Mouse (Mus musculus): ENCODE measurements at regions not wholly inside any gene's neighbourhood (a gene's known extent, or its start where the extent isn't known, plus 50 kb on each side); places are given as distances from the start of the nearest gene placed in this dataset.

GRCm38 (mm10) chr3:38656790-38657189 lies 172.1 kb upstream of the Ankrd50 start:
- no peak for TF ChIP-seq POLR2A (IDR thresholded peaks at IDR 0.05; ENCODE audit: extremely low read depth, insufficient read depth, low read length)
- TF ChIP-seq CTCF (IDR thresholded peaks at IDR 0.05; ENCODE audit: extremely low read depth, insufficient read depth, low read length): no peak
- H3K27ac ChIP-seq (ENCODE audit: insufficient read depth, low read length): no peak overlapping the region

GRCm38 (mm10) chr3:38653928-38654327 lies 169.3 kb upstream of the Ankrd50 start:
- Histone ChIP-seq H3K4me1 (ENCODE audit: control insufficient read depth, insufficient read depth, low read length) (no peaks in the 10 kb centered on the region), H3K27ac (ENCODE audit: insufficient read depth, low read length) (no peak overlapping the region), H3K4me3 (ENCODE audit: insufficient read depth, low read length) (no peak overlapping the region)
- no peak for TF ChIP-seq CTCF (IDR thresholded peaks at IDR 0.05; ENCODE audit: extremely low read depth, insufficient read depth, low read length)
- TF ChIP-seq POLR2A (IDR thresholded peaks at IDR 0.05; ENCODE audit: extremely low read depth, insufficient read depth, low read length): no peak

More at GRCm38 (mm10) chr3:38656790-38657189, 172.1 kb upstream of the Ankrd50 start:
- H3K4me1 ChIP-seq (ENCODE audit: control insufficient read depth, insufficient read depth, low read length): no peaks in the 10 kb centered on the region
- H3K4me3 ChIP-seq (ENCODE audit: insufficient read depth, low read length): no peak overlapping the region

GRCm38 (mm10) chr3:38652985-38653685 lies 168.5 kb upstream of the Ankrd50 start:
- no peak overlapping the region for H3K4me3 ChIP-seq (ENCODE audit: insufficient read depth, low read length)
- TF ChIP-seq POLR2A (IDR thresholded peaks at IDR 0.05; ENCODE audit: extremely low read depth, insufficient read depth, low read length) (no peak), CTCF (IDR thresholded peaks at IDR 0.05; ENCODE audit: extremely low read depth, insufficient read depth, low read length) (no peak)
- no peak overlapping the region for H3K27ac ChIP-seq (ENCODE audit: insufficient read depth, low read length)
- H3K4me1 ChIP-seq (ENCODE audit: control insufficient read depth, insufficient read depth, low read length): no peaks in the 10 kb centered on the region

DNA sequence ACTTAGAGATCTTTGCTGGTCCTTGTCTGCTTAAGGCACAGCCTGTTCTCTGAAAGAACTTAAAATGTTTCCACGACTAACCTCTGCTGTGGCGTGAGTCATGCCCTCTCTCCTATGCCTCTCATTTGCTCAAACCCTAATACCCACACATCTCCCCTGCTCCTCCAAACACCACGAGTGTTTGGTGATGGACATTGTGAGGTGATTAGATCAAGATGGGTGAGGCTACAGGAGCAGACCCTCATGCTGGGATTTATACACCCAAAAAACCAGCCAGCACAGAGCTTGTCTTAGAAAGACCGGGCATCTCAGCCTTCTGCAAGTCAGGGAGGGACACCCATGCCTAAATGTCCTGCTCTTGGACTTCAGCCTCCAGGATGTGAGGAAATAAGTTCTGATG lies 165.5 kb upstream of the Ankrd50 start:
- H3K4me1 ChIP-seq (ENCODE audit: control insufficient read depth, insufficient read depth, low read length): no peaks in the 10 kb centered on the region
- no peak overlapping the region for H3K27ac ChIP-seq (ENCODE audit: insufficient read depth, low read length)
- TF ChIP-seq POLR2A (IDR thresholded peaks at IDR 0.05; ENCODE audit: extremely low read depth, insufficient read depth, low read length): no peak
- no peak for TF ChIP-seq CTCF (IDR thresholded peaks at IDR 0.05; ENCODE audit: extremely low read depth, insufficient read depth, low read length)
- no peak overlapping the region for H3K4me3 ChIP-seq (ENCODE audit: insufficient read depth, low read length)

GRCm38 (mm10) chr3:38648633-38649032 lies 164.0 kb upstream of the Ankrd50 start:
- H3K4me3 ChIP-seq (ENCODE audit: insufficient read depth, low read length): no peak overlapping the region
- TF ChIP-seq POLR2A (IDR thresholded peaks at IDR 0.05; ENCODE audit: extremely low read depth, insufficient read depth, low read length): no peak
- TF ChIP-seq CTCF (IDR thresholded peaks at IDR 0.05; ENCODE audit: extremely low read depth, insufficient read depth, low read length): no peak

GRCm38 (mm10) chr3:38647737-38648330 lies 163.2 kb upstream of the Ankrd50 start:
- TF ChIP-seq CTCF (IDR thresholded peaks at IDR 0.05; ENCODE audit: extremely low read depth, insufficient read depth, low read length) (no peak), POLR2A (IDR thresholded peaks at IDR 0.05; ENCODE audit: extremely low read depth, insufficient read depth, low read length) (no peak)
- H3K27ac ChIP-seq (ENCODE audit: insufficient read depth, low read length): no peak overlapping the region
- H3K4me3 ChIP-seq (ENCODE audit: insufficient read depth, low read length): no peak overlapping the region
- H3K4me1 ChIP-seq (ENCODE audit: control insufficient read depth, insufficient read depth, low read length): no peaks in the 10 kb centered on the region

More at GRCm38 (mm10) chr3:38648633-38649032, 164.0 kb upstream of the Ankrd50 start:
- no peaks in the 10 kb centered on the region for H3K4me1 ChIP-seq (ENCODE audit: control insufficient read depth, insufficient read depth, low read length)
- no peak overlapping the region for H3K27ac ChIP-seq (ENCODE audit: insufficient read depth, low read length)

DNA sequence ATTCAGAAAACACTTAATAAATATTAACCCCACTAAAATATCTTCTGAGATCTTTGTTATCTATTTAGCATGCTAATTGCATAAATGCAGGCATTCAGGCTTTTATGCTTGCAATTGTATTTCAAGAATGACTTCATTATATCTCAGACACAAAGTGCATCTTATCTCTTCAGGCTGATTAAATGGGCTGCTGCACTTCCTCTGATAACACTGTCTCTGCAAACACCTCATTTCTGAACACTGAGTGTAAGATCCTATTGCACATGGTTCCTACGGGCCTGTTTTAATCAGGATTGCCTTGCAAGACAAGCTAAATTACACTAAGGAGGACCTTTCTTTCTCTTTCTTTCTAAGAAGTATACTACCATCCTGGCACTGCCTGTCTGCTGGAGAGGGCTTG lies 157.1 kb upstream of the Ankrd50 start:
- Histone ChIP-seq H3K4me1 (ENCODE audit: control insufficient read depth, insufficient read depth, low read length) (no peaks in the 10 kb centered on the region; the same call in 1 of the 2 replicates), H3K27ac (ENCODE audit: insufficient read depth, low read length) (no peak overlapping the region)
- TF ChIP-seq POLR2A (IDR thresholded peaks at IDR 0.05; ENCODE audit: extremely low read depth, insufficient read depth, low read length) (no peak), CTCF (IDR thresholded peaks at IDR 0.05; ENCODE audit: extremely low read depth, insufficient read depth, low read length) (no peak)

DNA sequence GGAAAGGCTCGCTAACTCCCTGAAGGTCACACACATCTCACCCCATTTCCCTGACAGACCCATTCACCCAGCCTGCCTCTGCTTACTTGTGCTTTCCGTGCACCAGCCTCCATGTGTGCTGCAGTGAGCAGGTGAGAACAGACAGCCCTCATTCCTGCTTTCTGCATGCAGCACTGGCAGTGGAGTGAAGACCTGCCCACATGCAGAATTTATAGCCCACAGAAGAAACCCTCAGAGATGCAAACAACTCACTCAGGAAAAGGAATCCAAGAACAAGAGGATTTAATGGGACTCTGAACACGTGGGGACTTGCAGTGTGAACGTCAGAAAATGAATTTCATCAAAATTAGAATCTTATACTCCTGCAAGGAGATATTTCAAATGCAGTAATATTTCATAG lies 152.2 kb upstream of the Ankrd50 start:
- no peak overlapping the region for H3K4me3 ChIP-seq (ENCODE audit: insufficient read depth, low read length)
- H3K4me1 ChIP-seq (ENCODE audit: control insufficient read depth, insufficient read depth, low read length): no peaks in the 10 kb centered on the region; the same call in 1 of the 2 replicates
- no peak overlapping the region for H3K27ac ChIP-seq (ENCODE audit: insufficient read depth, low read length)
- no peak for TF ChIP-seq POLR2A (IDR thresholded peaks at IDR 0.05; ENCODE audit: extremely low read depth, insufficient read depth, low read length)
- no peak for TF ChIP-seq CTCF (IDR thresholded peaks at IDR 0.05; ENCODE audit: extremely low read depth, insufficient read depth, low read length)

More for the DNA sequence above, 157.1 kb upstream of the Ankrd50 start:
- H3K4me3 ChIP-seq (ENCODE audit: insufficient read depth, low read length): no peak overlapping the region

DNA sequence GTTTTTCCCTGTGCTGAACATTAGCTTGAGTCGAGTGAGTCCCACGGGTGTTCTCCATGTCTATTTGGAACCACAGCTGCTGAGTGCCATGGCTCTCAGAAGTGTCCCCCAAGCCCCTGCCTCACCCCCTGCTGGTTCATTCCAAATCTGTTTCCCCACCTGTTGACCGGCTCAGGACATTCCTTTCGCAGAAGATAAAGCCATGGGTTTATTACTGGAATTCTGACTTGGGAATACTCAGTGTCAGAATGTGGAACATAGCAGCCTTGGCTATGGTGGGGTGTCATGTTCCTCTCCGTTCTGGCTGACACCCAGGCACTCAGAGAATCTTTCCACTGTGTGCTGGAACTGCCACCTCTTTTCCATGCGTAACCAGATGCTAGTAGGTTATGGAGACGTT lies 148.7 kb upstream of the Ankrd50 start:
- no peak overlapping the region for H3K4me3 ChIP-seq (ENCODE audit: insufficient read depth, low read length)
- no peak for TF ChIP-seq POLR2A (IDR thresholded peaks at IDR 0.05; ENCODE audit: extremely low read depth, insufficient read depth, low read length)
- TF ChIP-seq CTCF (IDR thresholded peaks at IDR 0.05; ENCODE audit: extremely low read depth, insufficient read depth, low read length): no peak

More for the DNA sequence above, 148.7 kb upstream of the Ankrd50 start:
- Histone ChIP-seq H3K4me1 (ENCODE audit: control insufficient read depth, insufficient read depth, low read length) (no peaks in the 10 kb centered on the region; the same call in 1 of the 2 replicates), H3K27ac (ENCODE audit: insufficient read depth, low read length) (no peak overlapping the region)

Data from cortical plate, adult 2 months (tissue).